Mouse (Mus musculus): Measurements from ENCODE around the gene Kptn.

Gene Kptn

DNA sequence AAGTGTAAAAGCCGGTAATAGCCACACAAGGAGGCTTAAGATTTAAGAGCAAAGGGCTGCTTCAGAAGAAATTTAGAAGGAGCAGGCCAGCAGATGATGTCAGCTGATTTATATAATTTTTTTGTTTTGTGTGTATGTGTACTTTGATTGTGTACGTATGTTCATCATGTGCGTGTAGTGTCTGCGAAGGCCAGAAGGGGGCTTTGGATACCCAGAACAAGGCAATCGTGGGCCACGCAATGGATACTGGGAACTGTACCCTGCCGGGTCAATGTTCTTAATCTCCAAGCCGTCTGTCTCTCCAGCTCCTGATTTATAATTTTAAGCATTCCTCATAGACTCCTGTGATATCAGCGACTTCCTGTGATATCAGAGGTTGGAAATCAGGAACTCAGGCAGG is 41.6 kb downstream of the Kptn start:
- DNase-seq (ENCODE audit: low spot score): no peak

DNA sequence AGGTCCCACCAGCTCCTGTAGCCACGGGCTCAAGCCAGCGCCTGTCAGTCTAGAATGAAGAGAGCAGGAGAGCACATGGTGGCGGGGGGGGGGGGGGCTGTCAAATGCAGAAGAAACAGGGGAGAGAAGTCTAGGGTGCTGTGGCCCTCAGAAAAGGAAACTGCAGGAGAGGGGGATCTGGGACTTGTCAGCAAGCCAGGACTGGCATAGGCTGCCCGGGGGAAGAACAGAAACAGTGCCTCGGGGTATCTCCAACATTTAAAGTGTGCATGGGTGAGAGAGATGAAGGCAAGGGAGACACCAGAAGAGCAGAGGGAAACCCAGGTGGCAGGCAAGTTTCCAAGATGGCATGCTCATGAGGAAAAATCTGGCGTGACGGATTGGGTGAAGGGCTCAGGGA is 42.3 kb downstream of the Kptn start:
- DNase-seq (ENCODE audit: low spot score): no peak

DNA sequence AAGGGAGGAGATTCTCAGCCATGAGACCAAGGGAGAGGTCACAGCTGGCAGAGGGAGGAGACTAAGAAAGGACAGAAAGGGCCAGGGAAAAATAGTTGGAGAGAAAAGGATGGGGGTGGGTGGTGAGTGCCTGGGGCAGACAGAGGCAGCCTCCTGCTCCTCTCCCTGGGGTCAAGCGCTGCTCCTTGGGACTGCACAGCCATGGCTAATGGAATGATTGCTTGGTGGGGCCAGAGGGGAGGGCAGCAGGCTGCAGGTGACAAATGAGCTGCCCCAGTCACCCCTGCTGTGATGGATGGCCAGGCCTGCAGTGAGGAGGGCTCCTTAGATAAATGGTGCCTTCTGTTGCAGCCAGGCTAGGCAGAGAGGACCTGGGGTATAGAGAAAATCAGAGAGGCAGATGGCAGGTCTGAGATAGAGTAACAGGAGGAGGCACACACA is 52.5 kb downstream of the Kptn start:
- DNase-seq (ENCODE audit: low spot score): no peak

DNA sequence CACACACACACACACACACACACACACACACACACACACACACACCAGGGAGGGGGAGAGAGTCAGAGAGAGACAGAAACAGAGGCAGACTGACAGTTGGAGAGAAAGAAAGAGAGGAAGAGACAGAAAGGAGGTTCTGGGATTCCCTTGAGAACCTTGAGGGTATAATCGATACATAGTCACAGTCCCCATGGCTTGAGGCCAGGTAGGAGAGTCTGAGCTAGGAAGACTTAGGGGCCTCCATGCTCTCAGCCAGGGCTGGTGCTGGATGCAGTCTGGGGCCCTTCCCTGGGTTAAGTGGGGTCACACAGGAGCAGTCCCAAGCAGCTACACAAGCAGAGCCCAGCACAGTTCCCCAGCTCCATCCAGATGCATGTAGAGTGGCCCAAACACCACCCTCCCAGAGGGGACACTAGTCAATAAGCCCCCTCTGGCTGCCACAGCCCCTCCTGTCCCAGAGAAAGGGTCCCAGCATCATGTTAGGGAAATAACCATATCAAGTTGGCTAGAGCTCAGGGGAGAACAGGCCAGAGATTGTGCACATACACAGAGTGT is 53.0 kb downstream of the Kptn start:
- DNase-seq (ENCODE audit: low spot score): no peak

DNA sequence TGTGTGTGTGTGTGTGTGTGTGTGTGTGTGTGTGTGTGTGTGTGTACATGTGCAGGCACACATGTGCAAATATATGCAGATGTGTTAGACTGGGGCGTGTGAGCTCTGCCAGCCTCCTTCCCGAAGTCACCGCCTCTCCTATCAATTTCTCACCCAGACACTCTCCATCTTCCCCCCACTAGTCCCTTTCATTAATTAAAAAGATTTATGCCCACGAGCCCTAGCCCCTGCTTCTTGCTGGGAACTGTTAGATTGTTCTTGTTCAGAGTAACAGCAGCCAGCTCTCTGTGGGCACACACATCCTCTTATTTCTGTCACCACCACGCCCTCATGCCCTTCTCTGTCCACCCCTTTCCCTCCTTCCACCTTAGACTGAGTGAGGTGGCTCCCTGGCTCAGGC is 53.5 kb downstream of the Kptn start:
- DNase-seq (ENCODE audit: low spot score): no peak

DNA sequence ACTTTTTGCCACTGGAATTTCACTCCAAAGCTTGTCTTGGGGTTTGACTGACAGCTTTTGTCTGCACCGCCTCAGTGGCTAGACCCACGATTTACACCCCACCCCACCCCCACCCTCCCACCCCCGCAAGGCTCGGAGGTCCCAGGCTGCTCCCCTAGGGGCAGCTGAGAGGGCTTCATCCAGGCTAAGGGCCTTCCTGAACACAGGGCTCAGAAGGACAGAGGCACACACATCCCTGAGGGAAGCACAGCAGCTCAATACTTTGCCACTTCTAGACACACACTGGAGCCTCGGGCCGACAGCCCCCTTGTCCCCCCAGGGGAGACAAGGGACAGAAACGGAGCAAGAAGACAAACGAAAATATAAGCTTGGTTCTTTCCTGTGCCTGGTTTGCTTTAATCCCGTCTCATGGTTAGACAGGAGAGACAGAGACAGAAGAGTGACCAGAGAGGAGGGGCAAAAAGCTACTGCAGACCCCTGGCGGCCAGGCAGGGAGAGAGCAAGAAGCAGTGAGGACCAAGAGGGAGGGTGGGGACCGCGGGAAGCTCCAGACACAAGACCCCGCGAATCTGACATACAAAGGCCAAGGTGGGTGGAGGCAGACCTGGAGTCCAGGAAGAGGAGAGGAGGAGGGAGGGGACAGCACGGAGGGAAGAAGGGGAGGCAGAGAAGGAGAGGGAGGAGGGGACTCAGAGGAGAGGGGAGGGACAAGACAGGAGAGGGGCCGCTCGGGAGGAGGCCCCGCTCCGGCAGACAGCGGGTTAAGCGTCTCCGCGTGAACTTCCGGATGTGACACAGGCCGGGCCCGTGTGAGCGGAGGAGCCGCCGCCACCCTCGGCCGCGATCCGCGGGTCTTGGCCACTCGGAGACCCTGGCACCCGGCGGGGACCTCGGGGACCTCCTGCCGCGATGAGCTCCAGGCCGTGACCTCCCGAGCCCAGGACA is 55.2 kb downstream of the Kptn start, which contains the start of gene Meis3:
Meis3 (plus strand) TSS at position 494 of the 945 bp plus-strand sequence.
- DNase-seq (ENCODE audit: low spot score): peak; percentile 15

DNA sequence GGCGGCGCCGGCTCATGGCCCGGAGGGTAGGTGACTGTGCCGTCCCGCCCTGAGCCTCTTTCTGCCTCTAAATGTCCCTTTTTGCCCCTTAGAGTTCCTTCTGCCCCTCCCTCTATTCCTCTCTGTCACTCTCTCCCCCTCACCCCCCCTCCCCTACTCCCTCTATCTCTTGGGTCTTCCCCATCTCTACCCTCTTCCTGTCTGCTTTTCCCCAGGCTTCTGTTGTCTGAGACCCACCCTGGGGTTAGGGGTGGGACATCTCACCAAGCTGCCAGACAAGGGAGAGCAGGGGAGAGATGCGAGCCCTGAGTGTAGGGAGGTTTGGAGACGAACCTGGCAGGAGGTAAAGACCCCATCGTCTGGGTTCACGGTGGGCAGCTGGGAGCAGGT is 55.8 kb downstream of the Kptn start:
- DNase-seq (ENCODE audit: low spot score): no peak
